Mouse (Mus musculus): ENCODE data around the gene Tmem50b. TPM values are rescaled to one million over a fixed set of nuclear protein-coding genes. Genes with fewer than 3 reads are reported as not detected.
A peak's percentile ranks its signal among the peaks of the same experiment; 100 is the strongest.
"Not testable (repeated sequence)": the region's sequence is repeated elsewhere in the genome, so short reads cannot be mapped to it uniquely, and the experiment has no call there.

Tmem50b gene
- total RNA-seq (2017), result 11.6 and 21.4 TPM in 2 replicates

- ATAC-seq (replicated peaks in 1 of 2; ENCODE audit: insufficient read depth in 1 of 2, low FRiP score in 2 of 2, low TSS enrichment in 1 of 2, low read depth in 1 of 2, poor library complexity in 2 of 2, severe bottlenecking in 2 of 2), result peak; percentile 96 to 98
These were observed at the start of gene Tmem50b for GRCm38 (mm10) chr16:91597672-91598010. TSS of gene Tmem50b (minus strand) at chr16:91597800.

DNA sequence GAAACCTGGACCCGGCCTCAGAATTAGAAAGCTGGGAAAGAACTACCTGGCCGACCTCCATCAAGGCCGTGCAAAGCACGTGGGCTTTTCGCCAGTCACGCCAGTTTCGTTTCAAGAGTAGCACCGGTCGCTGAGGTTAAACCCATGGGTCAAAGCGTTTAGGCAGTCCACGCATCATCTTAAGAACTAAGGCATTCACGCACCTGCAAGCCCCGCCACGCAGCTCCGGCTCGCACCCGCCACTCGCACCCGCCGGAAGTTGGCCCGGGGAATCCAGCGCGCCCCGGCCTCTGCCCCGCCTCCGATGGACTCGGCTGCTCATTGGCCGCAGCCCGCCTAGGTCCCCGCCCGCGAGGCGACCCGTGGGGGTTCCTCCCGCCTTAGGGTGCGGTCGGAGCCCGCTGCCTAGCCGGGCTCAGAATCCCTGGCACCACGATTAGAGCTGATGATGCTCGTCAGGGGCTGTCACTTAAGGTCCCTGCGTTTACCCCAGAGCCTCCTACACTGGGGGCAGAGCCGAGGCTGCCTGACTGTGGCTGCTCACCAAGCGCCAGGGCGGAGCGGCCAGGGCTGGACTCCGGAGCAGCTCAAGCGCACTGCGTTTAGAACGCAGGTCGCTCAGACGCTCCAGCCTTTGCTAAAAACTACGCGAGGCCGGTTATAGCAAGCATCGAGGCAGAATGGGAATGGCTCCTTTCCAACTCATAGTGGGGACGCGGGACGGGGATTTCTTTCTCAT lies 49.2 kb upstream of the Tmem50b start, which contains the start of gene Gart:
Gene Gart, minus strand, starts transcription at position 272 of the 739 bp plus-strand sequence.
- peak; percentile 70 to 84 for ATAC-seq (replicated peaks in 1 of 2; ENCODE audit: insufficient read depth in 1 of 2, low FRiP score in 2 of 2, low TSS enrichment in 1 of 2, low read depth in 1 of 2, poor library complexity in 2 of 2, severe bottlenecking in 2 of 2)

DNA sequence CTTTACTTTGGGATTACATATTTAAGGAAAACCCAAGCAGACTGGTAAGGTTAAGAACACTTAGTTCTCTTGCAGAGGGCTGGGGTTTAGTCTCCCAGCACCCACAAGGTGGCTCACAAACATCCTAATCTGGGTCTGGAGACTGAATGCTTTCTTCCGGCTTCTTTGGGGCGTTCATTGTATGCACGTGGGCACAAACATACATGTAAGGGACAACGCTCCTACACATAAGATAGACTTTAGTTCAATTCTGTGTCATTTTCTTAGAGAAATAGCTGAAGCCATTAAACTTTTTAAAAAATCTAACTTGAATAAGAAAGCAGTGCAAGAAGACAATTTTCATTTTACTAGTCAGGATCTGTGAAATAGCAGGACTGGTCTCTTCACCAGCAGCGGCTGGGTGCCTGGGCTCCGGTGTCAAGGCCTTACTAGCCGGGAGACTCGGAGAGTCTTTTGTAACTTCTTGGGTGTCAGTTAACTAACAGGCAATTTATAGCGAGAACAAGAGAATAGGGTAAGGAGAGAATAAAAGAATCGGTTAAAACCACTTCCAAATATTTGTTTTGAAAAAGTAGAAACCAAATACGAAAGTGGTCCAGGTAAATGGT lies 48.5 kb upstream of the Tmem50b start:
- ATAC-seq (replicated peaks in 1 of 2; ENCODE audit: insufficient read depth in 1 of 2, low FRiP score in 2 of 2, low TSS enrichment in 1 of 2, low read depth in 1 of 2, poor library complexity in 2 of 2, severe bottlenecking in 2 of 2), result no peak

DNA sequence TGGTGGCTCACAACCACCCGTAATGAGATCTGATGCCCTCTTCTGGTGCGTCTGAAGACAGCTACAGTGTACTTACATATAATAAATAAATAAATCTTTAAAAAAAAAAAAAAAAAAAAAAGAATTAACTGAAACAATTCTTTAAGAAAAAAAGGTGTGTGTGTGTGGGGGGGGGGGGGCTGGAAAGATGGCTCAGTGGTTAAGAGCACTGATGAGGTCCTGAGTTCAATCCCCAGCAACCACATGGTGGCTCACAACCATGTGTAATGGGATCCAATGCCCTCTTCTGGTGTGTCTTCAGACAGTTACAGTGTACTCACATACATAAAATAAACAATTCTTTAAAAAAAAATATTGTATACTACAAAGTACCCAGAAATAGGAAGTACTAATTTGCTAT lies 47.8 kb upstream of the Tmem50b start:
- not testable (repeated sequence) for ATAC-seq (replicated peaks in 1 of 2; ENCODE audit: insufficient read depth in 1 of 2, low FRiP score in 2 of 2, low TSS enrichment in 1 of 2, low read depth in 1 of 2, poor library complexity in 2 of 2, severe bottlenecking in 2 of 2)

DNA sequence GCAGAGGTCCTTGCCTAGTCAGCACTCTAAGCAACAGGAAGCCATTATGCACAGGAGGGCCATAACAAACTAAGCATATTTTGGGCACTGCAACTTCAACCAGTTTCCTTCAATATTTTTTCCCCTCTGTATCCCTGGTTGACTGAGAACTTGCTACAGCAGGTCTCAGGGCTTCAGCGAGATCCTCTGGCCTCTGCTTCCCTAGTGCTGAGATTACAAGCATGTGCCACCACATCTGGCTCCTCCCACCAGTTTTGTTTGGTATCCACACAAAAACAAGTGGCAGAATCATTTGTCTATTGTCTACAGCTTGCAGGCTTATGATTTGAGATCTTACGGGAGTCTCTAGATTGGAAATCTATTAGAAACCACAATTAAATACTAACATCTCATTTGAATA lies 47.3 kb upstream of the Tmem50b start:
- no peak for ATAC-seq (replicated peaks in 1 of 2; ENCODE audit: insufficient read depth in 1 of 2, low FRiP score in 2 of 2, low TSS enrichment in 1 of 2, low read depth in 1 of 2, poor library complexity in 2 of 2, severe bottlenecking in 2 of 2)

GRCm38 (mm10) chr16:91640171-91640570 lies 42.6 kb upstream of the Tmem50b start:
- peak in 1 of 2 experiments; percentile 63; a peak in 1 of 4 replicates for ATAC-seq (replicated peaks in 1 of 2; ENCODE audit: insufficient read depth in 1 of 2, low FRiP score in 2 of 2, low TSS enrichment in 1 of 2, low read depth in 1 of 2, poor library complexity in 2 of 2, severe bottlenecking in 2 of 2)

GRCm38 (mm10) chr16:91639636-91640035 lies 42.0 kb upstream of the Tmem50b start:
- ATAC-seq (replicated peaks in 1 of 2; ENCODE audit: insufficient read depth in 1 of 2, low FRiP score in 2 of 2, low TSS enrichment in 1 of 2, low read depth in 1 of 2, poor library complexity in 2 of 2, severe bottlenecking in 2 of 2), result no peak

- no peak for ATAC-seq (replicated peaks in 1 of 2; ENCODE audit: insufficient read depth in 1 of 2, low FRiP score in 2 of 2, low TSS enrichment in 1 of 2, low read depth in 1 of 2, poor library complexity in 2 of 2, severe bottlenecking in 2 of 2)
These were observed 41.6 kb upstream of the Tmem50b start for GRCm38 (mm10) chr16:91639161-91639560.

GRCm38 (mm10) chr16:91633641-91634040 lies 36.0 kb upstream of the Tmem50b start:
- peak in 1 of 2 experiments; percentile 45; a peak in 1 of 4 replicates for ATAC-seq (replicated peaks in 1 of 2; ENCODE audit: insufficient read depth in 1 of 2, low FRiP score in 2 of 2, low TSS enrichment in 1 of 2, low read depth in 1 of 2, poor library complexity in 2 of 2, severe bottlenecking in 2 of 2)

DNA sequence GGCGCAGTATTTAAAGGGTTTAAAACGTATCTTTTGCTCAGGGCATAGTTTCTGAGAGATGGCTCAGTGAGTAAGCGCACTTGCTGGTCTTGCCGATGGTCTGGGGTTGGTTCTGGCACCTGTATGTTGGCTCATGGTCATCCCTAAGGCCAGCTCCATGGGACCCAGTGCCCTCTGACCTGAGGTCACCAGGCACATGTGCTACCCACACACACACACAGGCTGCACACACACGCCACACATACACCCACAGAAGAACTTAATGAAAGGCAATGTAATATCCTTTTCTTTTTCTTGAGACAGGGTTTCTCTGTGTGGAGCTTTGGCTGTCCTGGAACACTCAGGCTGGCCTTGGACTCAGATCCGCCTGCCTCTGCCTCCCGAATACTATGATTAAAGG lies 35.3 kb upstream of the Tmem50b start:
- ATAC-seq (replicated peaks in 1 of 2; ENCODE audit: insufficient read depth in 1 of 2, low FRiP score in 2 of 2, low TSS enrichment in 1 of 2, low read depth in 1 of 2, poor library complexity in 2 of 2, severe bottlenecking in 2 of 2), result no peak

DNA sequence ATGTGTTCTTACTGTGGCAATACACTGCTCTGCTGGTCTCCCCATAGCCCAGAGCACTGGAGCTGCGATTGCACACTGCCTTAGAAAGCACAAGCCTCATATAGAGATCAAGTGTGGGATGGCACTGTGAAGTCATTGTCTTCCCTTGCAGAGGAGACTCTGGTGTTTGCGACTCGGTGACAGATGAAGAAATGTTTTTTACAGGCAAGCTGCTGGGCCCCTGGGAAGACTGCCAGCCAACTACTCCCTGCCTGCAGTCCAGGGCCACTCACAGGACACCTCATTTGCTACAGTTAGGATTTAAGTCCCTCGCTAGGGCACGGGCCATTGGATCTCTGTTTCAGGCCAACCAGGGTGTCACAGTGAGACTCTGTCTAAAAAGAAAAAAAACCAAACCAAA lies 34.8 kb upstream of the Tmem50b start:
- no peak for ATAC-seq (replicated peaks in 1 of 2; ENCODE audit: insufficient read depth in 1 of 2, low FRiP score in 2 of 2, low TSS enrichment in 1 of 2, low read depth in 1 of 2, poor library complexity in 2 of 2, severe bottlenecking in 2 of 2)

GRCm38 (mm10) chr16:91630584-91630983 lies 33.0 kb upstream of the Tmem50b start:
- ATAC-seq (replicated peaks in 1 of 2; ENCODE audit: insufficient read depth in 1 of 2, low FRiP score in 2 of 2, low TSS enrichment in 1 of 2, low read depth in 1 of 2, poor library complexity in 2 of 2, severe bottlenecking in 2 of 2), result no peak

- peak in 1 of 2 experiments; percentile 56; a peak in 1 of 4 replicates for ATAC-seq (replicated peaks in 1 of 2; ENCODE audit: insufficient read depth in 1 of 2, low FRiP score in 2 of 2, low TSS enrichment in 1 of 2, low read depth in 1 of 2, poor library complexity in 2 of 2, severe bottlenecking in 2 of 2)
These were observed 32.1 kb upstream of the Tmem50b start for GRCm38 (mm10) chr16:91629749-91630148.

DNA sequence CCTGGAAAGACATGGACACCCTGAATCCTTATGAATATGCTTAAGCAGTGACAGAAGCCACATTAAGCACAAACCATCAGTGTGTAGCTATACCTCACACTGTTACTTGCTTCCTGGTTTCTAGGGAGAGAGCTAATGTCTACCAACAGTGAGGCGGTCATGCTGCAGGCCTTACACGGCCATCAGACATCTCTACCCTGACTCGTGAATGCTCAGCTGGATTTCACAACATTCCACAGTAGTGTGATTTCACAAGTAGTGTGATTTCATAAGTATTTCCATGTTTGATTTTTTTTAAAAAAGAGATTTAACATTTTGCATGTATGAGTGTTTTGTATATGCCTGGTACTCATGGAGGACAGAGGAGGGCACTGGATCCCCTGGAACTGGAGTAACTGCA lies 31.1 kb upstream of the Tmem50b start:
- ATAC-seq (replicated peaks in 1 of 2; ENCODE audit: insufficient read depth in 1 of 2, low FRiP score in 2 of 2, low TSS enrichment in 1 of 2, low read depth in 1 of 2, poor library complexity in 2 of 2, severe bottlenecking in 2 of 2), result no peak; a peak in 1 of 4 replicates

DNA sequence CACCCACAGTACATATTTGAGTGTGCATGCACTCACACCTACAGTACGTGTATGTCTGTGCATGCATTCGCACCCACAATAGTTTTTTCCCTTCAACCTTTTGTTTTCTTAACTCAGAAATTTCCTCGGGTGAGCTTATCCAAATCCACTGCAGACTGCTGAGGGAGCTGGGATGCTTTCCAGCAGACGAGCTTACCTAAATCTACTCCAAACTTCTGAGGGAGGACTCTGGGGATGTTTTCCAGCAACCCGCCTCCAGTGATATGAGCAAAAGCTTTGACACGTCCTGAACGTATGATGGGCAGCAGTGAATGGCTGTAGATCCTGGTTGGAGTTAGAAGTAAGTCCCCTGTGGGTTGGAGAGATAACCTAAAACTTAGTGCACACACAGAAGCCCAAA lies 30.2 kb upstream of the Tmem50b start:
- ATAC-seq (replicated peaks in 1 of 2; ENCODE audit: insufficient read depth in 1 of 2, low FRiP score in 2 of 2, low TSS enrichment in 1 of 2, low read depth in 1 of 2, poor library complexity in 2 of 2, severe bottlenecking in 2 of 2), result no peak

DNA sequence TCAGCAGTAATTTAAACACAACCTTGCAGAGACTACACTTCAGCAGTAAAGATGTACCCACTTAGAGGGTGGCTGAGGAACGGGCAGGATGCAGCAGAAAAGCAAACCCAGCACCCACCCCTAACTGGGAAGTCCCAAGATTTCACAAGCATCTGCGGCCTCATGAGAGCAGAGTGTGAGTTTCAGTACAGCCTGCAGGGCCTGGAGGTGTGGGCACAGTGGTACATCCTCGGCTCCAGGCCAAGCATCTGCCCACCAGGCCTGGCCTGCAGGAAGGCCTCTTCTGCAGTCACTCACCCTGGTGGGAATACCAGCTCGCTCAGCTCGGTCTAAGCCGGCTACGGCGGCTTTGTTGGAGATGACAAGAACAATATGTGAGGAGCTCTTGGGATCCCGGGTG lies 25.5 kb upstream of the Tmem50b start:
- no peak for ATAC-seq (replicated peaks in 1 of 2; ENCODE audit: insufficient read depth in 1 of 2, low FRiP score in 2 of 2, low TSS enrichment in 1 of 2, low read depth in 1 of 2, poor library complexity in 2 of 2, severe bottlenecking in 2 of 2)

- no peak for ATAC-seq (replicated peaks in 1 of 2; ENCODE audit: insufficient read depth in 1 of 2, low FRiP score in 2 of 2, low TSS enrichment in 1 of 2, low read depth in 1 of 2, poor library complexity in 2 of 2, severe bottlenecking in 2 of 2)
These were observed 23.4 kb upstream of the Tmem50b start for GRCm38 (mm10) chr16:91620991-91621390.

GRCm38 (mm10) chr16:91620185-91620584 lies 22.6 kb upstream of the Tmem50b start:
- ATAC-seq (replicated peaks in 1 of 2; ENCODE audit: insufficient read depth in 1 of 2, low FRiP score in 2 of 2, low TSS enrichment in 1 of 2, low read depth in 1 of 2, poor library complexity in 2 of 2, severe bottlenecking in 2 of 2), result no peak

Measured in hematopoietic stem cell, adult 5-6 weeks (primary cell).